Mouse (Mus musculus) CH12.LX (cell line): ENCODE measurements around the gene Fgfr2. TPM values are rescaled to one million over a fixed set of nuclear protein-coding genes. Genes with fewer than 3 reads are reported as not detected.
A peak's percentile ranks its signal among the peaks of the same experiment; 100 is the strongest.

ENCODE experiments used
- DNase-seq: peaks from one replicate; pipeline ENCODE4 v3.0.0-alpha.2; 2013; ENCODE audit errors: extremely low read depth
- H3K27ac ChIP-seq: 2 replicates; pipeline ENCODE4 v1.5.1; 2012; ENCODE audit warnings: low read depth, mild to moderate bottlenecking, control low read depth, moderate library complexity; ENCODE audit not compliant: insufficient read depth
- H3K27me3 ChIP-seq: replicated peaks from 2 replicates; pipeline ENCODE3; 2012; ENCODE audit warnings: inconsistent platforms
- H3K36me3 ChIP-seq, 2 experiments: replicated peaks in 1 of 2; 2 replicates each; pipeline versions ENCODE3 to v1.6.1; 2012; ENCODE audit warnings: inconsistent platforms in 1 of 2, low read length in 1 of 2, mild to moderate bottlenecking in 1 of 2, mixed read lengths in 1 of 2, moderate library complexity in 1 of 2; ENCODE audit not compliant: control insufficient read depth in 1 of 2, insufficient read depth in 1 of 2
- H3K4me1 ChIP-seq, 2 experiments: 2 replicates each; pipeline ENCODE4 v1.6.1; 2012; ENCODE audit warnings: inconsistent platforms in 1 of 2, moderate library complexity in 1 of 2; ENCODE audit not compliant: insufficient read depth in 2 of 2, control insufficient read depth in 1 of 2
- H3K4me2 ChIP-seq: 2 replicates; pipeline ENCODE4 v1.6.1; 2012; ENCODE audit warnings: low read depth, mild to moderate bottlenecking, control low read depth; ENCODE audit not compliant: poor library complexity, insufficient read depth, severe bottlenecking
- H3K4me3 ChIP-seq, 3 experiments: fragments of 150-350 bp in 1 of 3; sonication (generic) in 1 of 3; replicated peaks in 1 of 3; 2 replicates each; pipeline versions ENCODE3 to v1.5.1; 2011 to 2012; ENCODE audit warnings: low read depth in 2 of 3, low read length in 2 of 3, mild to moderate bottlenecking in 2 of 3, moderate library complexity in 2 of 3, control low read depth in 1 of 3, improper control_type of control experiment in 1 of 3, inconsistent platforms in 1 of 3, mixed read lengths in 1 of 3; ENCODE audit not compliant: poor library complexity in 1 of 3
- H3K79me2 ChIP-seq: replicated peaks from 2 replicates; pipeline ENCODE4 v1.6.1; 2012; ENCODE audit warnings: mild to moderate bottlenecking, moderate library complexity; ENCODE audit not compliant: control insufficient read depth, poor library complexity, insufficient read depth, severe bottlenecking; ENCODE audit errors: extremely low read depth
- H3K9ac ChIP-seq: 2 replicates; pipeline ENCODE4 v1.6.1; 2012; ENCODE audit warnings: low read depth, mild to moderate bottlenecking, control low read depth, moderate library complexity; ENCODE audit not compliant: insufficient read depth
- H3K9me3 ChIP-seq: replicated peaks from 2 replicates; pipeline ENCODE3; 2012; ENCODE audit warnings: low read length, inconsistent platforms, mixed read lengths
- CHD1 ChIP-seq: IDR thresholded peaks from 2 replicates; pipeline ENCODE4 v1.6.1; 2012; ENCODE audit warnings: low read depth, low read length, improper control_type of control experiment, inconsistent platforms
- CTCF ChIP-seq, 2 experiments: IDR thresholded peaks in 1 of 2; conservative IDR thresholded peaks in 1 of 2; 2 replicates each; pipeline ENCODE4 v1.5.1; 2011 to 2012; ENCODE audit warnings: low read depth in 2 of 2, low read length in 2 of 2, improper control_type of control experiment in 1 of 2, inconsistent platforms in 1 of 2, mild to moderate bottlenecking in 1 of 2, moderate library complexity in 1 of 2
- E2F4 ChIP-seq: IDR thresholded peaks from 2 replicates; pipeline ENCODE4 v1.6.1; 2011; ENCODE audit warnings: low read depth, low read length, improper control_type of control experiment; ENCODE audit not compliant: insufficient replicate concordance
- EP300 ChIP-seq: IDR thresholded peaks from 2 replicates; pipeline ENCODE4 v1.6.1; 2011; ENCODE audit warnings: low read length, improper control_type of control experiment
- IRF4 ChIP-seq: IDR thresholded peaks from 2 replicates; pipeline ENCODE4 v1.6.1; 2014; ENCODE audit warnings: low read depth, mild to moderate bottlenecking, inconsistent platforms, low read length, improper control_type of control experiment
- JUN ChIP-seq: IDR thresholded peaks from 2 replicates; pipeline ENCODE4 v1.6.1; 2011; ENCODE audit warnings: low read depth, mild to moderate bottlenecking, low read length, improper control_type of control experiment, moderate library complexity; ENCODE audit not compliant: insufficient read depth
- JUND ChIP-seq: conservative IDR thresholded peaks from 2 replicates; pipeline ENCODE4 v1.6.1; 2011; ENCODE audit warnings: low read depth, low read length, improper control_type of control experiment
- MAFK ChIP-seq: IDR thresholded peaks from 2 replicates; pipeline ENCODE4 v1.6.1; 2011; ENCODE audit warnings: low read length, improper control_type of control experiment; ENCODE audit not compliant: insufficient replicate concordance
- MXI1 ChIP-seq: IDR thresholded peaks from 2 replicates; pipeline ENCODE4 v1.6.1; 2011; ENCODE audit warnings: mild to moderate bottlenecking, low read depth, low read length, improper control_type of control experiment
- PAX5 ChIP-seq: IDR thresholded peaks from 2 replicates; pipeline ENCODE4 v1.6.1; 2012; ENCODE audit warnings: low read length, inconsistent platforms, mixed read lengths
- RAD21 ChIP-seq: IDR thresholded peaks from 2 replicates; pipeline ENCODE4 v1.6.1; 2011; ENCODE audit warnings: low read depth, mild to moderate bottlenecking, low read length, improper control_type of control experiment, moderate library complexity
- SMC3 ChIP-seq: IDR thresholded peaks from 2 replicates; pipeline ENCODE4 v1.6.1; 2011; ENCODE audit warnings: low read depth, low read length, improper control_type of control experiment
- ZKSCAN1 ChIP-seq: IDR thresholded peaks from 2 replicates; pipeline ENCODE4 v1.6.1; 2012; ENCODE audit warnings: low read depth, inconsistent platforms, low read length, improper control_type of control experiment, borderline replicate concordance
- ZNF384 ChIP-seq: IDR thresholded peaks from 2 replicates; pipeline ENCODE4 v1.6.1; 2012; ENCODE audit warnings: low read depth, low read length, improper control_type of control experiment, inconsistent platforms
- dilution Hi-C: fragments of 300-500 bp; cut with MboI; formaldehyde crosslinking; loops from 2 replicates; pipeline ENCODE4 v1.14.3; 2020; ENCODE audit warnings: low sequenced_read_pairs; ENCODE audit not compliant: extremely low pct_unique_long_range_greater_than_20kb, extremely low pct_ligation_motif_present
- in situ Hi-C: fragments of 300-500 bp; cut with MboI; formaldehyde crosslinking; loops from 3 replicates; pipeline ENCODE4 v1.14.3; 2019; ENCODE audit warnings: low sequenced_read_pairs, low pct_ligation_motif_present, low pct_unique_long_range_greater_than_20kb, mixed read lengths
- polyA plus RNA-seq: library from polyadenylated mRNA; unstranded; fragments of >175 nt; gene quantifications from 2 replicates; pipeline ENCODE4 v1.2.1, GENCODE M21; 2012; ENCODE audit warnings: low read depth; ENCODE audit not compliant: insufficient read length
- total RNA-seq, 2 experiments: library from RNA; depleted of rRNA; stranded (reverse); fragments of 300-350 nt in 1 of 2; fragments of >200 nt in 1 of 2; gene quantifications; 2 replicates each; pipeline ENCODE4 v1.2.3; 2012 to 2014

The Fgfr2 gene
- total and polyA plus RNA-seq, 3 experiments = not detected

DNA sequence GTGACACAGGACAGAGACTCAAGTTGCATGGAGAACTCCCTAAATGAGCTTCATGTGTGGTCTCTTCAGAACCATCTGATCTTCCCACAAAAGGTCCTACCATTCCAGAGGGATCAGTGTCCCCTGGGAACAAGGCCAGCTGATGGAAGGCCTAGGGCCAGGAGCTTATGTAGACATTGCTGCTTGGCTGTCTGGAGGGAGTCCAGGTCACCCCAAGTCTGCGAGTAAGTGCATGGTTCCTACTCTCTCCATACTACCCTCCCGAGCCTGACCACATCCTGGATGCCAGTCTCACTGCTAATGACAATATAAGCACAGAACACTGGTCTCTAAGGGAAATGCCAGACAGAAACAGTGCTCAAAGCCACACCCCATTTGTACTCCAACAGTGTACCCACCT is 39.0 kb upstream of the Fgfr2 start:
- no peak for TF ChIP-seq PAX5
- Histone ChIP-seq H3K4me1 (no peaks in the 10 kb centered on the region), H3K9me3 (no peaks in the 10 kb centered on the region), H3K4me2 (no peak overlapping the region), H3K27ac (no peak overlapping the region), H3K9ac (no peak overlapping the region), H3K4me3 (no peak overlapping the region), H3K79me2 (no peaks in the 10 kb centered on the region), H3K27me3 (peaks cover 89% of the 10 kb centered on the region), H3K36me3 (no peaks in the 10 kb centered on the region)
- no peak for DNase-seq
- in situ Hi-C loops (no loop called here), dilution Hi-C loops (no loop called here)

DNA sequence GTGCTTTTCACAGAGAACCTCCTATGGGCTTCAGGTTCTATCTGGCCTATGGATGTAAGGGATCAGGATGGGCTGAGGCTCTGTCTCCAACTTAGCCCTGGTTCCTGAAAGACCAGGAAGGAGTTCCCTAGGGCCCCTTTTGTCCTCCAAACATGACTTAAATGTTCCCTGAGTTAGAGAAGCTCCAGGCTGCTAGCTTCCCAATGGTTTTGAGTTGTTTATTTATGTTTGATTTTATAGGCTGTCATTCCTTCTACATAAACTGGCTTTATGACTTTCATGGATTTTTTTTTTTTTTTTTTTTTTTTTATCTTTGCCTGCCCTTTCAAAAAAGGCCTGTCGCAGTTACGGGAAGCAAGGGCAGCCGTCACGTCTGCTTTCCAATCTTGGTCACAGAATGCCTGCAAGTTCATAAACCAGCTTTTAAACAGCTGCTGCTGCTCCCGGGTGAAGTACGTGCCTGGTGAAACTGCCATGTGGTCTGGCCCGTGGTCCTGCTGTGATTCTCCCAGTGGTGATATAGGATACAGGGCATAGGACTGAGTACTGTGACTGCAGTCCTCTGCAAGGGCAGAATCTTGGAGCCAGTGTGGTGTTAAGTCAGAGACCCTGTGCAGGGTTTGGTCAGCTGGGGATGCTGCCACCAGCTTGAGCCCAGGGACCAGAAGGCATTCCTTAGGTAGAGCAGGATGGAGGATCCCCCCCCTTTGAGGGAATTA is 38.4 kb upstream of the Fgfr2 start:
- no peaks in the 10 kb centered on the region for H3K9me3 ChIP-seq
- H3K36me3 ChIP-seq = no peaks in the 10 kb centered on the region
- DNase-seq = no peak
- H3K27me3 ChIP-seq = peaks cover 87% of the 10 kb centered on the region
- dilution Hi-C loops (no loop called here), in situ Hi-C loops (no loop called here)
- H3K79me2 ChIP-seq = no peaks in the 10 kb centered on the region
- no peak overlapping the region for H3K9ac ChIP-seq
- no peak overlapping the region for H3K4me2 ChIP-seq
- H3K4me1 ChIP-seq = no peaks in the 10 kb centered on the region
- TF ChIP-seq CTCF (conservative IDR thresholded peaks at IDR 0.05 in 1 of 2, IDR thresholded peaks at IDR 0.05 in 1 of 2; ENCODE audit: low read depth in 2 of 2, low read length in 2 of 2) (no peak), ZNF384 (no peak), MXI1 (no peak), PAX5 (no peak), SMC3 (no peak), ZKSCAN1 (no peak), RAD21 (no peak), CHD1 (no peak)
- TF ChIP-seq, all 38 proteins: peak for 0
- Histone ChIP-seq H3K4me3 (no peak overlapping the region), H3K27ac (no peak overlapping the region)

- Histone ChIP-seq H3K4me3 (no peak overlapping the region), H3K4me1 (no peaks in the 10 kb centered on the region; a peak in 1 of 4 replicates), H3K9me3 (no peaks in the 10 kb centered on the region), H3K79me2 (no peaks in the 10 kb centered on the region), H3K27ac (no peak overlapping the region), H3K4me2 (no peak overlapping the region), H3K36me3 (no peaks in the 10 kb centered on the region), H3K9ac (no peak overlapping the region), H3K27me3 (peaks cover 84% of the 10 kb centered on the region)
- DNase-seq = no peak
- dilution Hi-C loops (no loop called here), in situ Hi-C loops (no loop called here)
- no peak for TF ChIP-seq E2F4
- TF ChIP-seq JUN = peak; percentile 68
- TF ChIP-seq MAFK = no peak
- peak; percentile 72 for TF ChIP-seq JUND
- TF ChIP-seq MXI1 = no peak
- peak; percentile 50; the same call in 1 of the 2 replicates for TF ChIP-seq IRF4
- peak; percentile 53 for TF ChIP-seq EP300
Measured at GRCm38 (mm10) chr7:133159519-133159918, 36.4 kb upstream of the Fgfr2 start.
